Mouse (Mus musculus): ENCODE measurements around the gene Ifnar1.

The Ifnar1 gene

GRCm38 (mm10) chr16:91461773-91462181, 23.3 kb upstream of the Ifnar1 start:
- no peak for DNase-seq

GRCm38 (mm10) chr16:91462644-91463043, 22.4 kb upstream of the Ifnar1 start:
- no peak for DNase-seq

GRCm38 (mm10) chr16:91463400-91463799, 21.6 kb upstream of the Ifnar1 start:
- no peak for DNase-seq

- no peak for DNase-seq
Observed at GRCm38 (mm10) chr16:91463836-91464400, 21.1 kb upstream of the Ifnar1 start.

- peak; percentile 91 for DNase-seq
Observed at GRCm38 (mm10) chr16:91464594-91465504, 20.2 kb upstream of the Ifnar1 start.

- no peak for DNase-seq
Observed at GRCm38 (mm10) chr16:91465505-91466240, 19.4 kb upstream of the Ifnar1 start.

GRCm38 (mm10) chr16:91466566-91466965, 18.5 kb upstream of the Ifnar1 start:
- DNase-seq = no peak

GRCm38 (mm10) chr16:91470470-91470869, 14.6 kb upstream of the Ifnar1 start:
- no peak for DNase-seq

- no peak for DNase-seq
Observed at GRCm38 (mm10) chr16:91471481-91471880, 13.6 kb upstream of the Ifnar1 start.

- DNase-seq = peak; percentile 33
Observed at GRCm38 (mm10) chr16:91475753-91476152, 9.3 kb upstream of the Ifnar1 start.

- DNase-seq = no peak
Observed at GRCm38 (mm10) chr16:91478067-91478466, 7.0 kb upstream of the Ifnar1 start.

GRCm38 (mm10) chr16:91480517-91480916, 4.5 kb upstream of the Ifnar1 start:
- DNase-seq = no peak

- DNase-seq = no peak
Observed at GRCm38 (mm10) chr16:91484387-91484786, 651 bp upstream of the Ifnar1 start.

GRCm38 (mm10) chr16:91485841-91486240, 803 bp downstream of the Ifnar1 start:
- no peak for DNase-seq

- DNase-seq = no peak
Observed at GRCm38 (mm10) chr16:91488066-91488465, 3.0 kb downstream of the Ifnar1 start.

GRCm38 (mm10) chr16:91490897-91491296, 5.9 kb downstream of the Ifnar1 start:
- DNase-seq = peak; percentile 30

- no peak for DNase-seq
Observed at GRCm38 (mm10) chr16:91491473-91491872, 6.4 kb downstream of the Ifnar1 start.

GRCm38 (mm10) chr16:91495501-91495900, 10.5 kb downstream of the Ifnar1 start:
- DNase-seq = no peak

- DNase-seq = no peak
Observed at GRCm38 (mm10) chr16:91496206-91496605, 11.2 kb downstream of the Ifnar1 start.

- no peak for DNase-seq
Observed at GRCm38 (mm10) chr16:91496766-91497165, 11.7 kb downstream of the Ifnar1 start.

- no peak for DNase-seq
Observed at GRCm38 (mm10) chr16:91498041-91498440, 13.0 kb downstream of the Ifnar1 start.

GRCm38 (mm10) chr16:91504701-91505100, 19.7 kb downstream of the Ifnar1 start:
- DNase-seq = no peak

GRCm38 (mm10) chr16:91505116-91505601, 20.1 kb downstream of the Ifnar1 start:
- DNase-seq = no peak
